Mouse (Mus musculus): Measurements from ENCODE around the gene Etv2. TPM values are rescaled to one million over a fixed set of nuclear protein-coding genes. Genes with fewer than 3 reads are reported as not detected.

Gene Etv2
- polyA plus RNA-seq, 1 experiment from 2014 or later: not detected

GRCm38 (mm10) chr7:30592772-30593423 is 42.8 kb downstream of the Etv2 start:
- TF ChIP-seq EP300 (IDR thresholded peaks at IDR 0.05) (no peak), CTCF (IDR thresholded peaks at IDR 0.05) (peak; percentile 37)
- peak overlapping the region; percentile 47 for H3K27ac ChIP-seq (ENCODE audit: low read length)
- no peak for ATAC-seq
- no peak overlapping the region for H3K4me3 ChIP-seq (ENCODE audit: low read depth, low read length)
- no peaks in the 10 kb centered on the region for H3K9me3 ChIP-seq (ENCODE audit: low read length)
- no peak overlapping the region for H3K9ac ChIP-seq (replicated peaks; ENCODE audit: low read depth)
- H3K36me3 ChIP-seq (ENCODE audit: insufficient read depth, low read length): no peaks in the 10 kb centered on the region
- DNase-seq (ENCODE audit: low spot score): peak; percentile 47
- H3K4me2 ChIP-seq (replicated peaks; ENCODE audit: low read depth, low read length): no peak overlapping the region
- H3K27me3 ChIP-seq (replicated peaks; ENCODE audit: insufficient read depth, low read length): no peaks in the 10 kb centered on the region
- 0 out of 2 replicates have a peak, but pooled peaks cover 2% of the 10 kb centered on the region for H3K4me1 ChIP-seq (ENCODE audit: insufficient read depth, low read depth, low read length)
- WGBS: 23% methylated on average over 5 of the region's 5 CpGs

GRCm38 (mm10) chr7:30591605-30591951 is 44.1 kb downstream of the Etv2 start:
- Histone ChIP-seq H3K27me3 (replicated peaks; ENCODE audit: insufficient read depth, low read length) (no peaks in the 10 kb centered on the region), H3K9ac (replicated peaks; ENCODE audit: low read depth) (no peak overlapping the region), H3K4me1 (ENCODE audit: insufficient read depth, low read depth, low read length) (peaks cover 4% of the 10 kb centered on the region), H3K36me3 (ENCODE audit: insufficient read depth, low read length) (no peaks in the 10 kb centered on the region), H3K4me3 (ENCODE audit: low read depth, low read length) (no peak overlapping the region), H3K9me3 (ENCODE audit: low read length) (no peaks in the 10 kb centered on the region), H3K4me2 (replicated peaks; ENCODE audit: low read depth, low read length) (no peak overlapping the region), H3K27ac (ENCODE audit: low read length) (no peak overlapping the region)
- ATAC-seq: no peak
- TF ChIP-seq EP300 (IDR thresholded peaks at IDR 0.05): no peak
- no peak for TF ChIP-seq CTCF (IDR thresholded peaks at IDR 0.05)
- 62% methylated on average over 4 of the region's 4 CpGs for WGBS
- no peak for DNase-seq (ENCODE audit: low spot score)

- WGBS: 82% methylated on average over 9 of the region's 9 CpGs
- no peak overlapping the region for H3K9ac ChIP-seq (replicated peaks; ENCODE audit: low read depth)
- no peak overlapping the region for H3K4me3 ChIP-seq (ENCODE audit: low read depth, low read length)
These were observed 44.6 kb downstream of the Etv2 start for GRCm38 (mm10) chr7:30590927-30591604.

GRCm38 (mm10) chr7:30589435-30590301 is 46.0 kb downstream of the Etv2 start:
- Histone ChIP-seq H3K36me3 (ENCODE audit: insufficient read depth, low read length) (0 out of 2 replicates have a peak, but pooled peaks cover 2% of the 10 kb centered on the region), H3K9me3 (ENCODE audit: low read length) (no peaks in the 10 kb centered on the region), H3K4me3 (ENCODE audit: low read depth, low read length) (peak overlapping the region; percentile 95), H3K27me3 (replicated peaks; ENCODE audit: insufficient read depth, low read length) (no peaks in the 10 kb centered on the region), H3K9ac (replicated peaks; ENCODE audit: low read depth) (peak overlapping the region; percentile 54), H3K4me1 (ENCODE audit: insufficient read depth, low read depth, low read length) (peaks cover 4% of the 10 kb centered on the region), H3K4me2 (replicated peaks; ENCODE audit: low read depth, low read length) (peak overlapping the region; percentile 73), H3K27ac (ENCODE audit: low read length) (peak overlapping the region; percentile 94)
- TF ChIP-seq EP300 (IDR thresholded peaks at IDR 0.05) (peak; percentile 39; the same call in 1 of the 2 replicates), CTCF (IDR thresholded peaks at IDR 0.05) (peak; percentile 94)
- 20% methylated on average over 40 of the region's 40 CpGs for WGBS
- ATAC-seq (peak; percentile 56), DNase-seq (ENCODE audit: low spot score) (peak; percentile 91)

More at GRCm38 (mm10) chr7:30590927-30591604, 44.6 kb downstream of the Etv2 start:
- ATAC-seq (no peak), DNase-seq (ENCODE audit: low spot score) (no peak)
- no peaks in the 10 kb centered on the region for H3K36me3 ChIP-seq (ENCODE audit: insufficient read depth, low read length)
- H3K4me2 ChIP-seq (replicated peaks; ENCODE audit: low read depth, low read length): no peak overlapping the region
- no peaks in the 10 kb centered on the region for H3K27me3 ChIP-seq (replicated peaks; ENCODE audit: insufficient read depth, low read length)
- H3K4me1 ChIP-seq (ENCODE audit: insufficient read depth, low read depth, low read length): peaks cover 4% of the 10 kb centered on the region
- TF ChIP-seq CTCF (IDR thresholded peaks at IDR 0.05): no peak
- H3K27ac ChIP-seq (ENCODE audit: low read length): no peak overlapping the region
- no peaks in the 10 kb centered on the region for H3K9me3 ChIP-seq (ENCODE audit: low read length)

- Histone ChIP-seq H3K9me3 (ENCODE audit: low read length) (no peaks in the 10 kb centered on the region), H3K4me2 (replicated peaks; ENCODE audit: low read depth, low read length) (peak within 1 kb of the TSS; percentile 73), H3K4me1 (ENCODE audit: insufficient read depth, low read depth, low read length) (peaks cover 4% of the 10 kb centered on the region), H3K27ac (ENCODE audit: low read length) (peak within 1 kb of the TSS; percentile 94), H3K4me3 (ENCODE audit: low read depth, low read length) (peak within 1 kb of the TSS; percentile 95), H3K36me3 (ENCODE audit: insufficient read depth, low read length) (0 out of 2 replicates have a peak, but pooled peaks cover 10% of the 10 kb centered on the region), H3K27me3 (replicated peaks; ENCODE audit: insufficient read depth, low read length) (no peaks in the 10 kb centered on the region), H3K9ac (replicated peaks; ENCODE audit: low read depth) (peak within 1 kb of the TSS; percentile 97)
- TF ChIP-seq EP300 (IDR thresholded peaks at IDR 0.05): no peak
- TF ChIP-seq CTCF (IDR thresholded peaks at IDR 0.05): no peak; the same call in 1 of the 2 replicates
- DNase-seq (ENCODE audit: low spot score): peak; percentile 99
- ATAC-seq: peak; percentile 96
- WGBS: under 1% methylated on average over 43 of the region's 68 CpGs
These were observed 46.8 kb downstream of the Etv2 start, which contains the start of gene Kmt2b for GRCm38 (mm10) chr7:30588676-30589434. TSS of gene Kmt2b (minus strand) at chr7:30588726.
